17 mouse cellular contexts compared by ENCODE assay signal in the genomic region with DNA sequence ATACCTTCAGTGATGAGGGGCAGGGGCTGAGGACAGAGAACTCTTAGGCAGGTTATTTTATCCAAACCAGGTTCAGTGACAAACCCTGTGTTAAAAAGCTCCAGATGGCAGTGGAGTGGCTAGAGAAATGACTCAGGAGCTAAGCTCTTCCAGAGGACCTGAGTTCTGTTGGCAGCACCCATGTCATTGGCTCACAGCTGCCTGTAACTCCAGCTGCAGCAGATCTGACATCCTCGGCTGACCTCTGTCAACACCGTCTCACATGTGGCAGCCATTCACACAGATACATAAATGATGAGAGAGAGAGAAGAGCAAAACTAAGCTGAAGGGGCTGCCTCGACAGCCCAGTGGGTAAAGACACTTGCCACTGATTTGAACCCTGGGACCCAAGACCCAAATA. TPM values are rescaled to one million over a fixed set of nuclear protein-coding genes. Genes with fewer than 3 reads are reported as not detected.
"Had no signal": no experiment of that assay in that cellular context is flagged by ENCODE, and none has a peak within 500 bp of the region (broad histone marks: within the 10 kb centered on the region; RNA-seq: fewer than 3 reads in every experiment).

No protein-coding gene starts in this region.

- H3K27me3 ChIP-seq: limb, embryonic 13.5 days; liver, embryonic 15.5 days had no signal

- H3K9me3 ChIP-seq: limb, embryonic 13.5 days; liver, embryonic 12.5 days; liver, embryonic 15.5 days had no signal

- H3K4me1 ChIP-seq: liver, embryonic 15.5 days had no signal

- ATAC-seq: intestine, embryonic 16.5 days; liver, embryonic 12.5 days had no signal

- DNase-seq: kidney, adult 18-20 months; kidney, postnatal 25 days; layer of hippocampus, adult 9-11 months; liver; lung, adult 2 months; lung, postnatal 4 days; midbrain, embryonic 14.5 days; thymus, adult 18-20 months; thymus, postnatal 4 days had no signal

- H3K4me3 ChIP-seq: layer of hippocampus, adult 2 months; limb, embryonic 13.5 days; liver, embryonic 12.5 days; liver, embryonic 15.5 days had no signal

- H3K4me2 ChIP-seq: limb, embryonic 13.5 days; liver, embryonic 12.5 days; liver, embryonic 15.5 days; midbrain, embryonic 11.5 days had no signal

- H3K27ac ChIP-seq: kidney, postnatal 0 days; layer of hippocampus, adult 2 months; limb, embryonic 13.5 days; liver, embryonic 12.5 days; liver, embryonic 15.5 days had no signal

- H3K36me3 ChIP-seq: limb, embryonic 13.5 days; liver, embryonic 12.5 days; liver, embryonic 15.5 days had no signal

- H3K9ac ChIP-seq: limb, embryonic 13.5 days; liver, embryonic 12.5 days; liver, embryonic 15.5 days had no signal

RNA-seq across cellular contexts. Expression of gene Odf3l1, which starts 7.0 kb away (rescaled TPM):
- polyA plus RNA-seq: liver, embryonic 12.5 days; midbrain, embryonic 11.5 days; midbrain, embryonic 14.5 days; neural tube, embryonic 11.5 days had no signal
